Mouse (Mus musculus) E14TG2a.4 (cell line): Measurements from ENCODE around the gene Tiam2.

Experiments
- H3K27me3 ChIP-seq: 2 replicates; pipeline ENCODE4 v1.6.1; 2014; ENCODE audit warnings: low read length, control low read depth; ENCODE audit not compliant: insufficient read depth
- H3K36me3 ChIP-seq: 2 replicates; pipeline ENCODE4 v1.6.1; 2014; ENCODE audit warnings: low read length, control low read depth; ENCODE audit not compliant: insufficient read depth
- H3K4me1 ChIP-seq: replicated peaks from 2 replicates; pipeline ENCODE4 v1.6.1; 2014; ENCODE audit warnings: low read depth, low read length, control low read depth
- H3K4me3 ChIP-seq: replicated peaks from 2 replicates; pipeline ENCODE4 v1.5.1; 2014; ENCODE audit warnings: mild to moderate bottlenecking, low read length
- H3K9me3 ChIP-seq: 2 replicates; pipeline ENCODE4 v1.6.1; 2014; ENCODE audit warnings: low read length, control low read depth
- CTCF ChIP-seq: conservative IDR thresholded peaks from 2 replicates; pipeline ENCODE4 v1.5.1; 2014; ENCODE audit warnings: low read length
- NANOG ChIP-seq: IDR thresholded peaks from 2 replicates; pipeline ENCODE4 v1.6.1; 2014; ENCODE audit warnings: borderline replicate concordance, low read length, mixed read lengths
- POU5F1 ChIP-seq: IDR thresholded peaks from 2 replicates; pipeline ENCODE4 v1.6.1; 2014; ENCODE audit warnings: low read length, borderline replicate concordance

Tiam2 gene

GRCm38 (mm10) chr17:3368386-3368785 lies 42.0 kb downstream of the Tiam2 start:
- TF ChIP-seq POU5F1, result no peak
- TF ChIP-seq CTCF, result no peak
- no peak for TF ChIP-seq NANOG
- Histone ChIP-seq H3K36me3 (no peaks in the 10 kb centered on the region), H3K27me3 (peaks cover 2% of the 10 kb centered on the region; the same call in 1 of the 2 replicates), H3K4me3 (no peak overlapping the region), H3K4me1 (no peaks in the 10 kb centered on the region), H3K9me3 (no peaks in the 10 kb centered on the region)

- TF ChIP-seq NANOG (no peak), POU5F1 (no peak), CTCF (no peak)
- H3K27me3 ChIP-seq, result peaks cover 2% of the 10 kb centered on the region; the same call in 1 of the 2 replicates
Measured at GRCm38 (mm10) chr17:3369631-3370030, 43.3 kb downstream of the Tiam2 start.

GRCm38 (mm10) chr17:3378606-3379005 lies 52.2 kb downstream of the Tiam2 start:
- no peaks in the 10 kb centered on the region for H3K36me3 ChIP-seq
- TF ChIP-seq POU5F1 (no peak), NANOG (no peak), CTCF (no peak)
- no peak overlapping the region for H3K4me3 ChIP-seq
- peaks cover 5% of the 10 kb centered on the region; the same call in 1 of the 2 replicates for H3K27me3 ChIP-seq
- H3K9me3 ChIP-seq, result no peaks in the 10 kb centered on the region
- H3K4me1 ChIP-seq, result peaks cover 6% of the 10 kb centered on the region

More at GRCm38 (mm10) chr17:3369631-3370030, 43.3 kb downstream of the Tiam2 start:
- no peak overlapping the region for H3K4me3 ChIP-seq
- H3K9me3 ChIP-seq, result no peaks in the 10 kb centered on the region
- no peaks in the 10 kb centered on the region for H3K36me3 ChIP-seq
- H3K4me1 ChIP-seq, result no peaks in the 10 kb centered on the region

GRCm38 (mm10) chr17:3379753-3380588 lies 53.6 kb downstream of the Tiam2 start:
- TF ChIP-seq POU5F1 (no peak), CTCF (no peak), NANOG (no peak)
- Histone ChIP-seq H3K4me1 (peaks cover 6% of the 10 kb centered on the region), H3K27me3 (peaks cover 5% of the 10 kb centered on the region; the same call in 1 of the 2 replicates), H3K4me3 (no peak overlapping the region), H3K36me3 (no peaks in the 10 kb centered on the region), H3K9me3 (no peaks in the 10 kb centered on the region)

- no peaks in the 10 kb centered on the region for H3K27me3 ChIP-seq
- no peak overlapping the region for H3K4me3 ChIP-seq
- peaks cover 3% of the 10 kb centered on the region for H3K4me1 ChIP-seq
- no peak for TF ChIP-seq POU5F1
- no peak for TF ChIP-seq CTCF
- TF ChIP-seq NANOG, result no peak
- H3K9me3 ChIP-seq, result no peaks in the 10 kb centered on the region
- no peaks in the 10 kb centered on the region for H3K36me3 ChIP-seq
Measured at GRCm38 (mm10) chr17:3385391-3385790, 59.0 kb downstream of the Tiam2 start.

- Histone ChIP-seq H3K4me1 (peaks cover 3% of the 10 kb centered on the region), H3K36me3 (no peaks in the 10 kb centered on the region), H3K4me3 (no peak overlapping the region), H3K27me3 (no peaks in the 10 kb centered on the region), H3K9me3 (no peaks in the 10 kb centered on the region)
- TF ChIP-seq NANOG, result no peak; the same call in 1 of the 2 replicates
- TF ChIP-seq CTCF, result no peak
- no peak for TF ChIP-seq POU5F1
Measured at GRCm38 (mm10) chr17:3387819-3388218, 61.4 kb downstream of the Tiam2 start.

- no peaks in the 10 kb centered on the region for H3K36me3 ChIP-seq
- H3K4me1 ChIP-seq, result peaks cover 3% of the 10 kb centered on the region
- H3K27me3 ChIP-seq, result no peaks in the 10 kb centered on the region
- no peaks in the 10 kb centered on the region for H3K9me3 ChIP-seq
- H3K4me3 ChIP-seq, result no peak overlapping the region
- TF ChIP-seq NANOG (no peak), POU5F1 (no peak), CTCF (no peak)
Measured at GRCm38 (mm10) chr17:3389741-3390140, 63.4 kb downstream of the Tiam2 start.

GRCm38 (mm10) chr17:3393981-3394380 lies 67.6 kb downstream of the Tiam2 start:
- H3K27me3 ChIP-seq, result no peaks in the 10 kb centered on the region
- no peak overlapping the region for H3K4me3 ChIP-seq
- H3K9me3 ChIP-seq, result no peaks in the 10 kb centered on the region
- no peak for TF ChIP-seq NANOG
- TF ChIP-seq CTCF, result no peak
- TF ChIP-seq POU5F1, result no peak
- H3K36me3 ChIP-seq, result no peaks in the 10 kb centered on the region
- no peaks in the 10 kb centered on the region for H3K4me1 ChIP-seq

- Histone ChIP-seq H3K27me3 (no peaks in the 10 kb centered on the region), H3K4me1 (no peaks in the 10 kb centered on the region), H3K36me3 (no peaks in the 10 kb centered on the region), H3K9me3 (no peaks in the 10 kb centered on the region), H3K4me3 (no peak overlapping the region)
- TF ChIP-seq NANOG, result no peak
- TF ChIP-seq CTCF, result no peak
- no peak for TF ChIP-seq POU5F1
Measured at GRCm38 (mm10) chr17:3394985-3395384, 68.6 kb downstream of the Tiam2 start.
